Mouse (Mus musculus): ENCODE measurements around the gene Parp3. TPM values are rescaled to one million over a fixed set of nuclear protein-coding genes. Genes with fewer than 3 reads are reported as not detected.

Parp3 gene
- polyA plus RNA-seq (2017; shearing (Covaris generic)): 73.6 TPM

DNA sequence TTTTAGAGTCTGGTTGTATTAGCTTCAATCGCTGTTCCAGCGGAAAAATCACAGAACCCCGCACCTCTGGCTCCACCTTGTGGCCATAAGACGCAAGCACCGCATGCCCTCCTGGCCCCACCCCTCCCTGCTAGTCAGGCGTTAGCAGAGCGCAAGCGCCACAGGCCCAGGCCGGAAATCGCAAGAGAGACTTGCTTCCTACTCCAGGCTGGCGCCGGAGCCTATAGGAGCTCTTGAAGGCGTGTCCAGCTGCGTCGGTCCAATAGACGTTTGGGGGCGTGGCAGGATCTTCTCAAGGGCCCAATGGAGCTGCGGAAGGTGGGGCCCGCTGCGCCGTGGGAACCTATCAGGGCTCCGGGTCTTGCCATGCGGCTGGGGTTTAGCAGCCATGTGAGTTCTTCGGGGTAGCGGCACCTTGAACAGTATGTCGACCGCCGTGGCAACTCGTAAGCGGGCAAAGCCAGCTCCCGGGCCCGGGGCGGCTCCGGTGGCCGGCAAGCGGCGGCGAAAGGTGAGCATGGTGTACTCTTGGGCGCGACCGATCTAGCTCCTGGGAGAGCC is at the start of gene Parp3:
Gene Parp3, minus strand, starts transcription at position 26 of the 561 bp plus-strand sequence.

DNA sequence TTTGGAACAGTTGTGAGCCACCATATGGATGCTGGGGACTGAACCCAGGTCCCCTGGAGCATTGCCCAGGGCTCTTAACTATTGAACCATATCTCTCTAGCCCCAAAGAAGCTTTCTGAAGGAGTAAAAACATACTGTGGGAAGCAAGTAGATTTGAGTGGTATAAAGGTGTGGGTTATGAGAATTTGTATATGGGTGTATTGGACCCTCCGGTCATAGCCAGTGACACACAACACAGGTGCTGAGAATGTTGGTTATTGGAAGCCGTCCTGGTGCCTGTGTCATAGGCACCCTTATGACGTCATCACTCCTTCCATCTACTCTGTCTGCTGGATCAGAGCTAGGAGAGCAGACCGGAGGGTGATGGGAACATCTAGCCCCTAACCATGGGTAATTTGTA is 37.5 kb upstream of the Parp3 start, which contains the start of gene Iqcf5:
Gene Iqcf5, plus strand, starts transcription at position 301 of the 400 bp plus-strand sequence.

DNA sequence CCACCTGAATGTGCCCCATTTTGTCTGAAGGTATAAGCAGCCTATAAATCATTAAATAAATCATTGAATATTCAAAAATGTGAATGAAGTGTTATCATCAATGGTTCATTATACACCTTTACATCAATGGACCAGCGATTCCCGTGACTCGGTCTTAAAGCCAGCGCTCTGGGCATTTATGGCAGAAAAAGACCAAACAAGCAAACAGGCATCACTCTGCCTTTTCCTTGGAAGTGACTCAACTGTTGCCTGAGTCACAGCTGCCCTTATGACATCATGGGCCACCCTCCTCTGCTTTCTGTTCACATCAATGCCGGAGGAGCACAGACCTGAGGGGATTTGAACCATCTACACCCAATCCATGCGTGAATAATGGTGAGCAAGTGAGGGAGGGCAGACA is 22.9 kb upstream of the Parp3 start, which contains the start of gene Iqcf1:
Gene Iqcf1, plus strand, starts transcription at position 301 of the 400 bp plus-strand sequence.

DNA sequence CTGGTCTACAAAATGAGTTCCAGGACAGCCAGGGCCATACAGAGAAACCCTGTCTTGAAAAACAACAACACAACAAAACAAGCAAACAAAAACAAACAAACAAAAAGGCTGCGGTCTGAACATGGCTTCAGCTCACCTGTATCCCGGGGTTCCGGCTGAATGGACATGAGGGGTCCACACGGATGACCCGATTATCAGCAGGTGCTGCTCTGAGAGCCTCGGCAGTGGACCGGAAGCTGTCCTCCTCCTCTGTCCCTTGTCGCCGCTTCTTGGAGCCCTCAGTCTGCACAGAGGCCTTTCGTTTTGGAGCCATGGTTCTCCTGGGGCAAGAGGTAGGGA is 1.1 kb downstream of the Parp3 start, which contains the start of gene Rrp9:
Gene Rrp9, plus strand, starts transcription at position 301 of the 339 bp plus-strand sequence.

DNA sequence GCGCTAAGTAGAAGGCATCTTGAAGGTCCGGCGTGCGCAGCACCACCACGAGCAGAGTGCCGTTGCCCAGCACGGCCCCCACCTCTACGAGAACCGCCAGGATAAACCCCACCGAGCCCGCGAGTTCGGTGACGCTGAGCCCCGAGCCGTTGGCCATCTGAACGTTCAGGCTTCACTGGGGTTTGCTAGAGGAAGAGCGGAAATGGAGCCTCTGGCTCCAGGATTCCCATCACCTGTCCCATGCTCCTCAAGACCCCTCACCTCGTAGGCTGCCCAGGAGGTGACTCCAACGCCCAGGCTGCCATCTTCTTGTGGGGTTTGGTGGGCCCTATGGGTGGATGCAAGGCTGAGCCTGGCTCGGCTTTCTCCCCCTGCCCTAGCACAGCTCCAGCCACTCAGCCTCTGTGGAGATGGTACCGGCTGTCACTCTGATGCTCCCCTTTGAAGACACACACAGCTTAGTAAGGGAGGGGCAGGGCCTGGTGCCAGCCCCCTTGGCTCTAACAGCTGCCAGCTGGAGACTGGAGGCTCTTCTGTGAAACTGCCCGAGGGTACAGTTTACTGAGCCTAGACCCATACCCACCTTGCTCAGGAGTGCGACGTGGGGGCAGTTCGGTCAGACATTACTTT is 11.1 kb downstream of the Parp3 start, which contains the start of gene Gpr62:
Gene Gpr62, minus strand, starts transcription at position 368 of the 630 bp plus-strand sequence.

DNA sequence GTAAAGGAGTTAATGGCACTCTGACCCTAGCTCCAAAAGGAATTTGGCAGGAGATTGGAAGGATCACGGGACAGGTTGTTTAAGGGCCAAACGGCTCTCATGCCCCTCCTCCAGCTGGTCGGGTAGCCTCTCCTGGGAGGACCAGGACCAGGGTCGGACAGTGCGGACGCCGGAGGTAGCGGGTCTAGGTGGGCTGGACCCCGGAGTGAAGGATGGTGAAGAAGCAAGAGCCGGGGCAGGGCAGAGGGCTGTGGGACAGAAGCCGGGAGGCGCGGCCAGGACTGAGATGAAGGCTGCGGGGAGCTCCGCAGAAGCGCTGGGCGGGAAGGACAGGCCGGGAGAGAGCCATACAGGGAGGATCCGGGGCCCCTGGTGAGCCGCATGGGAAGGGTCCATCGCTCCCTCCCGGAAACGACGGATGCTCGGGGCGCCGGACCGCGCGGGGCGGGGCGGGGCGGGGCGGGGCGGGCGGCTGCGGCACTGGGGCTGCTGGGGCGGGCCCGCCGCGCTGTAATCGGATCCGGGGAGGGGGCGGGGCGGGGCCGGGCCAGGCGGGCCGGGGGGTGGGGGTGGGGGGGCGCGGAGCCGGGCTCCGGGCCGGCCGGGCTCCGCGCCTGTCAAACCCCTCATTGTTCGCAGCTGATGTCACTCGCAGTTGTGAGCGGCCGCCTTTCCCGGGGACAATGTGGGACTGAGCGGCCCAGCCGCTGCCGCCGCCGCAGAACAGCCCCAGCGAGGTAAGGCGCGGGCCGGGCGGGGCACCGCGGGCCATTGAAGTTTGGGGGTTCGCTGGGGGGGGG is 23.3 kb downstream of the Parp3 start, which contains the start of gene Pcbp4:
Gene Pcbp4, plus strand, starts transcription at position 21 of the 800 bp plus-strand sequence.

DNA sequence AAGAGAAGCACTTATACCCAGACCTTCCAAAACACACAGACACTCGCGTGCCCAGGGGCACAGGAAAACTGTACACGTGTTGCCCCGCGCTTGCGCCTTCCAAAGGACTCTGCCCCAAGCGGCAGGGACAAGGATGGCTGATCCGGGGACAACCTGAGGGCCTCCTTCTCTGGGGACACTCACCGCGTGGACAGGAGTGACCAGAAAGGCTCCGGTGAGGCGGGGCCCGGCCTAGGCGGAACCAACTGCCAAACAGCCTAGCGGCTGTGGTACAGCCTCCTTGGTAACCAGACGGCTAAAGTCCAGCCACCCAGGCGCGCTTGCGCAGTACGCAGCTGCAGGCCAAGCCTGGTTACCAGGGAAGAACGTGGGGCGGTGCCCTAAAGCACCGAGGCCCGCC is 29.4 kb downstream of the Parp3 start, which contains the start of the genes Abhd14b and Abhd14a:
Gene Abhd14b, plus strand, starts transcription at position 112 of the 400 bp plus-strand sequence.
Gene Abhd14a, minus strand, starts transcription at position 331 of the 400 bp plus-strand sequence.

DNA sequence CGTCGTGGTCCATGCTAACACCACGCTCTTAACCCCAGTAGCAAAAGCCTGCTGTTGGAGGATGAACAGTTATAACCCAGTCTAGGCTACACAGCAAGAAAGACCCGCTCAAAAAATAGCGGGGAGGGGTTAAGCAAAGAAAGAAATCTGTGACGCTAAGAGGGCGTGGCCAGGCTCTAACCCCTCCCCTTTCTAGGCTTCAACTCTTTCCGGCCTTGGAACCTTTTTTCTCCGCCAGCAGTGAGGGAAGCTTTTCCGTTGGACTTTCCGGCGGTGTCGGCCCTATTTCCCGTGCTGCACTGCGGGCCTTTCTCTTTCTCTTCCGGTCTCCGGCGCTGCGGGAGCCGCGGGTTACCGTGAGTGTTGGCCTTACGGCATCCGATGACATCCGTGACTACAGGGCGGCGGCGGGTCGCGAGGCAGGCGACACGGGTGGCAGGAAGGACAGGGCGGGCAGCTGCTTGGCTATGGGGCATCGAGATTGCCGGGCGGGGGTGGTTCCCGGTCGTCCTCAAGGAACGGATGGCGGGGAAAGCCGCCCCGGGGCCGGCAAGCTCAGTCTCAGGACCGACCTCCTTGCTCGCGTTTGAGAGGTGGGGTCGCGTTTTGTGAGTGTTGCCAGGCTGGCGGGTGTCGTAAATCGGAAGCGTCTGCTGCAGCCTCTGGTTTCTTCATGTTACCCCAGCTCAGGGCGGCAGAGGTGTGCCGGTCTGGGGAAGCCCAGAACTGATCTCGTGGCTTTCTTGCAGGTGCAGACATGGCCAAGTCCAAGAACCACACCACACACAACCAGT is 47.3 kb downstream of the Parp3 start, which contains the start of gene Rpl29:
Gene Rpl29, plus strand, starts transcription at position 234 of the 794 bp plus-strand sequence.

Other genes starting within 250 kb of the Parp3 start
- gene Alas1, start 228.3 kb downstream of the Parp3 start, polyA plus RNA-seq (2017; shearing (Covaris generic)): 59.4 TPM
- 6.2 TPM for gene Poc1a, start 195.9 kb downstream of the Parp3 start, polyA plus RNA-seq (2017; shearing (Covaris generic))
- gene Dusp7, start 108.3 kb downstream of the Parp3 start, polyA plus RNA-seq (2017; shearing (Covaris generic)): 10.4 TPM
- gene Rpl29, start 47.5 kb downstream of the Parp3 start, polyA plus RNA-seq (2017; shearing (Covaris generic)): 892 TPM
- 23.3 TPM for gene Acy1, start 38.6 kb downstream of the Parp3 start, polyA plus RNA-seq (2017; shearing (Covaris generic))
- gene Abhd14b, start 29.5 kb downstream of the Parp3 start, polyA plus RNA-seq (2017; shearing (Covaris generic)): 15.2 TPM
- gene Abhd14a, start 29.3 kb downstream of the Parp3 start, polyA plus RNA-seq (2017; shearing (Covaris generic)): 17.7 TPM
- gene Pcbp4, start 23.7 kb downstream of the Parp3 start, polyA plus RNA-seq (2017; shearing (Covaris generic)): 13.3 TPM
- not detected for gene Gpr62, start 11.0 kb downstream of the Parp3 start, polyA plus RNA-seq (2017; shearing (Covaris generic))
- gene Rrp9, start 986 bp downstream of the Parp3 start, polyA plus RNA-seq (2017; shearing (Covaris generic)): 91.7 TPM
- not detected for gene Iqcf1, start 23.0 kb upstream of the Parp3 start, polyA plus RNA-seq (2017; shearing (Covaris generic))
- not detected for gene Iqcf5, start 37.6 kb upstream of the Parp3 start, polyA plus RNA-seq (2017; shearing (Covaris generic))
- not detected for gene Iqcf3, start 84.7 kb upstream of the Parp3 start, polyA plus RNA-seq (2017; shearing (Covaris generic))
- gene Iqcf4, start 94.0 kb upstream of the Parp3 start, polyA plus RNA-seq (2017; shearing (Covaris generic)): not detected
- not detected for gene Iqcf6, start 149.6 kb upstream of the Parp3 start, polyA plus RNA-seq (2017; shearing (Covaris generic))
- not detected for gene Grm2, start 179.1 kb upstream of the Parp3 start, polyA plus RNA-seq (2017; shearing (Covaris generic))
- 76.0 TPM for gene Tex264, start 209.0 kb upstream of the Parp3 start, polyA plus RNA-seq (2017; shearing (Covaris generic))